Mouse (Mus musculus) splenic B cell, adult 2 months (primary cell): ENCODE data around the gene Egfl6.
"Not testable (repeated sequence)": the region's sequence is repeated elsewhere in the genome, so short reads cannot be mapped to it uniquely, and the experiment has no call there.

Experiments used
- DNase-seq: peaks from one replicate; pipeline ENCODE4 v3.0.0-alpha.2; 2011; ENCODE audit warnings: low read depth, low spot score
- H3K27me3 ChIP-seq: 2 replicates; pipeline ENCODE4 v1.6.1; 2012; ENCODE audit warnings: mild to moderate bottlenecking, low read length, moderate library complexity, mixed read lengths; ENCODE audit not compliant: control insufficient read depth, poor library complexity, insufficient read depth, severe bottlenecking
- H3K36me3 ChIP-seq: 2 replicates; pipeline ENCODE4 v1.6.1; 2012; ENCODE audit warnings: mild to moderate bottlenecking, low read length, moderate library complexity, mixed read lengths; ENCODE audit not compliant: control insufficient read depth, poor library complexity, insufficient read depth, severe bottlenecking

Gene Egfl6

DNA sequence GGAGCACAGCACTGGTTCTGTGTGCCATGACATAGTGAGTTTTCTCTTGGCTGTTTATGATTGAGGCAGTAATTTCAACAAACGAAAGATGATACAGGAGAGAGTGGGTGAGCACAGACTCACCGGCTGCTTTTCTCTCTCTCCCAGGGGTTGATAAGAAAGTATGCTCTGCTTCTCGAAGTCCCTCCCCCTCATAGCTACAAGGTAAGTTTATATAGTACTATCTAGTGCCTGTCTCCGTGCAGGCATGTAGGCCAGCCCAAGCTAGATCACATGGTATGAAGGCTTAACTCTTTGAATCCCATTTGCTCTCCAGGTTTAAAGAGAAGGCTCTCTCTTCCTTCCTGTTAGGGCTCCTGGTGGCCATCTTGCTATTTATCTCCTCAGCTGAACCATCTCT lies 50.4 kb downstream of the Egfl6 start:
- Histone ChIP-seq H3K27me3 (no peaks in the 10 kb centered on the region), H3K36me3 (no peaks in the 10 kb centered on the region)
- DNase-seq, result no peak

GRCm38 (mm10) chrX:166533432-166533831 lies 52.1 kb downstream of the Egfl6 start:
- Histone ChIP-seq H3K27me3 (no peaks in the 10 kb centered on the region), H3K36me3 (no peaks in the 10 kb centered on the region)
- no peak for DNase-seq

DNA sequence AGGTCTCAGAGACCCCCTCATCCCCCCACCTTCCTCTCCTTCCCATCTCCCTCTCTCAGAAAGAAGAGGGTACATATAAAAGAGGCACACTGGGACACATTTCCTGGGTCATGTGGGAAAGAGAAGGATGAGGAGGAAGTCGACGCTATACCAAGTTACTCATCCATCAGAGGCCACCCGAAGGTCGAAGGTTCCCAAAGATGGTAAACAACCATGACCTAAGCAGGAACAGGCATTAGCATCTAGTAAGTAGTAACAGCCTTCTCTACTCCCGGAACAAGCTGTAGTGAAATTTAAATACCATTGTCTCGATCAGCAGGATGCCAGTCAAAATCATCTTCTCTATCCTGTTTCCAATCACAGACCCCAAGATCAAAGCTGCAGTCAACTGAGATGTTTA lies 53.8 kb downstream of the Egfl6 start:
- DNase-seq, result no peak
- H3K27me3 ChIP-seq, result no peaks in the 10 kb centered on the region

DNA sequence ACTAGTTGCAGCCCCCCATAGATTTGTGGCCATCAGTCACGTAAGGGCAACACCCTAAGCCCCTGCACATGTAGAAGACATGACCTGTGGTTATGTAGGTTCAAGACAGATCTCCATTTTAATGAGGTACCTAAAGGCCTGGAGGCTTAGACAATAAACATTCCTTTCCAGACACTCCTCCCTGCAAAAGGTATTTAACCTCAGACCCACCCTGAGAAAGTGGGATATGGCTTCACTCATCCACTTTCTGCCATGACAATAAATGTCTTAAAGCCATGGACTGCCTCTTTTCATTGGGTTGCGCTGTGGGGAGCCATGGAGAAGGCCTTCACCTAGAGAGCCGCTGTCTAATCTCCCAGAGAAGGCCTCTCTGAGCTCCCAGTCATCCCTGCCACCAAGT lies 57.4 kb downstream of the Egfl6 start:
- no peak for DNase-seq
- H3K36me3 ChIP-seq, result no peaks in the 10 kb centered on the region

More for the DNA sequence above, 53.8 kb downstream of the Egfl6 start:
- no peaks in the 10 kb centered on the region for H3K36me3 ChIP-seq

GRCm38 (mm10) chrX:166525637-166526315 lies 59.7 kb downstream of the Egfl6 start:
- Histone ChIP-seq H3K36me3 (no peaks in the 10 kb centered on the region), H3K27me3 (no peaks in the 10 kb centered on the region)
- DNase-seq, result no peak

More for the DNA sequence above, 57.4 kb downstream of the Egfl6 start:
- H3K27me3 ChIP-seq, result no peaks in the 10 kb centered on the region

GRCm38 (mm10) chrX:166520782-166521181 lies 64.7 kb downstream of the Egfl6 start:
- DNase-seq, result no peak
- Histone ChIP-seq H3K36me3 (no peaks in the 10 kb centered on the region), H3K27me3 (no peaks in the 10 kb centered on the region)

GRCm38 (mm10) chrX:166518345-166518744 lies 67.2 kb downstream of the Egfl6 start, which contains the start of gene Tceanc:
TSS of gene Tceanc (minus strand) at chrX:166518567.
- DNase-seq, result no peak
- Histone ChIP-seq H3K27me3 (no peaks in the 10 kb centered on the region), H3K36me3 (no peaks in the 10 kb centered on the region)

DNA sequence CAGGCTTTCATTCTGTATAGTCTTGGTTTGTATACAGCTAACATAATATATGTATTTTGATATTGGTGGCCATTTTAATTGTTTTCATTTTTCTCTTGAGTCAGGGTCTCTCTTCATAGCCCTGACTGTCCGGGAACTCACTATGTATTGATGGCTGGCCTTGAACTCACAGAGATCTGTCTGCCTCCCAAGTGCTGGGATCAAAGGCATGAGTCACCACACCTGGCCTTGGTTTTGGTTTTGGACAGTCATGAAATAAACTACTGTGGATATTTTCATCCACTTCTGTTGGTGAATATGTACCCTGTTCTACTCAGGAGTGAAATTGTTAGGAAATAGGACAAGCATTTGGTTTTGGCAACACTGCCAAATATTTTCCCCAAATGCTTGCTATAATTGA lies 68.9 kb downstream of the Egfl6 start:
- H3K27me3 ChIP-seq, result no peaks in the 10 kb centered on the region
- no peaks in the 10 kb centered on the region for H3K36me3 ChIP-seq
- no peak for DNase-seq

DNA sequence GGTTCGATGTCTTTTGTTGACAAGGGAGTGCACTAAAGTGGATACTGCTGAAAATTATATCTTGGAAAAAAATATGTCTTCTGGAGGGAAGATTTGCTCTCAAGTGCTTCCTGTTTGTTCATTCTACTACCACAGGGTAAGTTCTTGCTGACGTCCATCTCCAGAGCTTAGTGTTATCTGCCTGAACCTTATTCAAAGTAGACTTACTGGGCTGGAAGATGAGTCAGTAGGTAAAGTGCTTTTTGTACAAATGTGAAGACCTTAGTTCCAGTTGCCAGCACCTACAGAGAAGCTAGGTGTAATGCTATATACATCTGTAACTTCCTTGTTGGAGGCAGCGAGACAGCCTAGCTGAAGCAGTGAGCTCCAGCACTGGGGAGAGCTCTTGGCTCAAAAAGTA lies 69.6 kb downstream of the Egfl6 start:
- DNase-seq, result no peak
- Histone ChIP-seq H3K36me3 (no peaks in the 10 kb centered on the region), H3K27me3 (no peaks in the 10 kb centered on the region)

- not testable (repeated sequence) for H3K27me3 ChIP-seq, H3K36me3 ChIP-seq
- peak; percentile 43 for DNase-seq
Measured at GRCm38 (mm10) chrX:166514035-166514434, 71.5 kb downstream of the Egfl6 start.

GRCm38 (mm10) chrX:166512071-166512470 lies 73.4 kb downstream of the Egfl6 start:
- no peaks in the 10 kb centered on the region for H3K36me3 ChIP-seq
- DNase-seq, result no peak

GRCm38 (mm10) chrX:166511107-166511506 lies 74.4 kb downstream of the Egfl6 start:
- Histone ChIP-seq H3K36me3 (no peaks in the 10 kb centered on the region), H3K27me3 (no peaks in the 10 kb centered on the region)
- DNase-seq, result peak; percentile 3

More at GRCm38 (mm10) chrX:166512071-166512470, 73.4 kb downstream of the Egfl6 start:
- no peaks in the 10 kb centered on the region for H3K27me3 ChIP-seq

DNA sequence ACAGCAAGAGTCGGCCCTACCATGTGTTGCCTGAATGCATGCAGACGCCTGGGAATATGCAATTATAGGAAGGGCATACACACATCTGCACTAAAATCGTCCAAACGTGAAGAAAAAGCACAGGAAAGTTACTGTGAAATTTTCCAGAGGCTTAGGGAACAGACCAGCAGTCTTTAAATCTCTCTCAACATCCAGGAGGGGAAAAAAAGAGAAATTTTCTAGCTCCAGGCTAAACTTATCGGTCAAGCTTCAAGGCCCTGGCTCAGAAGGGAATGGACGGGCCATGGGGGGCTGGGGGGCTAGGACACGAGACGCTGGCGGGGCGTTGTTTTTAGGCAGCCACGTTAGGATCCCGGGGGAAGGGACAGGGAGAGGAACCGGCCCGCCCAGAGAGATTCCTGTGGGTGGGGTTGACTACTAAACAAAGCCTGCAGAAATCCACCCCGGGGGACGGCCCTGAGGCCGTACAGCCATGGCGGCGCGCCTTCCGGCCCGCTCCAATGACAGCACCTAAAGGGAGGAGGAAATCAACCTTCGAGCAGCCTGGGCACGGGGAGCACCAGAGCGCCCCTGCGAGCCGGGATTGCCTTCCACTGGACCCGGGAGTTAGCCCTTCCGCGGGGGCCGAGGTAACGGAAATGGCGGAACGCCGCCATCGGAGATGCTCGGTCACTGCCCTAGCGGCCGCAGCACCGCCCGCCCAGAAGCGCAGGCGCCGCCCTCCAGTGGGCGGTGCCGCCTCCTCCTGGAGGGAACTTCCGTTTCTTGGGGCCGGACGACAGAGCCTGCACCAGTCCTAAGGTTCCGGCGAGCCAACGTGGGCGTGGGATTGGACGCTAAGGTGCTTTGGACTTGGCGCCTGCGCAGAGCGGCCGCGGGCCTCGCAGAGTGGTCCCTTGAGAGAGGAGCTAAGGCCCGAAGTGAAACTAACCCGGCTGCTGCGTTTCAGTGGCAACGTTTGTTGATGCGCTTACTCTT lies 75.5 kb downstream of the Egfl6 start:
- peak; percentile 98 for DNase-seq
- Histone ChIP-seq H3K36me3 (no peaks in the 10 kb centered on the region), H3K27me3 (no peaks in the 10 kb centered on the region)

- Histone ChIP-seq H3K27me3 (no peaks in the 10 kb centered on the region), H3K36me3 (no peaks in the 10 kb centered on the region)
- DNase-seq, result no peak
Measured at GRCm38 (mm10) chrX:166504421-166504820, 81.1 kb downstream of the Egfl6 start.
